Mouse (Mus musculus) intestine, postnatal 0 days (tissue): Measurements from ENCODE around the gene Cyp2c23. TPM values are rescaled to one million over a fixed set of nuclear protein-coding genes. Genes with fewer than 3 reads are reported as not detected.

ENCODE experiments used
- ATAC-seq: fragments of 200-750 bp; cut with Nextera tagmentation; 2 replicates; pipeline ENCODE4 v1.8.0; 2017; ENCODE audit warnings: mild to moderate bottlenecking, moderate TSS enrichment, moderate library complexity
- H3K27ac ChIP-seq: fragments of 300-500 bp; sonication (generic); 2 replicates; pipeline ENCODE4 v1.5.1; 2014; ENCODE audit warnings: mild to moderate bottlenecking, low read depth, low read length, moderate library complexity
- H3K27me3 ChIP-seq: fragments of 300-500 bp; sonication (generic); replicated peaks from 2 replicates; pipeline ENCODE4 v1.6.1; 2014; ENCODE audit warnings: low read length, mixed read lengths; ENCODE audit not compliant: control insufficient read depth, insufficient read depth
- H3K36me3 ChIP-seq: fragments of 300-500 bp; sonication (generic); 2 replicates; pipeline ENCODE4 v1.6.1; 2014; ENCODE audit warnings: mild to moderate bottlenecking, moderate library complexity; ENCODE audit not compliant: control insufficient read depth, insufficient read depth
- H3K4me1 ChIP-seq: fragments of 300-500 bp; sonication (generic); replicated peaks from 2 replicates; pipeline ENCODE4 v1.6.1; 2014; ENCODE audit warnings: antibody characterized with exemption, low read length, mixed read lengths; ENCODE audit not compliant: control insufficient read depth, insufficient read depth
- H3K4me2 ChIP-seq: fragments of 300-500 bp; sonication (generic); replicated peaks from 2 replicates; pipeline ENCODE4 v1.6.1; 2014; ENCODE audit warnings: low read depth, mild to moderate bottlenecking, moderate library complexity
- H3K4me3 ChIP-seq: fragments of 300-500 bp; sonication (generic); 2 replicates; pipeline ENCODE4 v1.5.1; 2014; ENCODE audit warnings: low read depth, low read length
- H3K9ac ChIP-seq: fragments of 300-500 bp; sonication (generic); 2 replicates; pipeline ENCODE4 v1.6.1; 2014; ENCODE audit warnings: mild to moderate bottlenecking, low read depth, low read length
- H3K9me3 ChIP-seq: fragments of 300-500 bp; sonication (generic); 2 replicates; pipeline ENCODE4 v1.6.1; 2016; ENCODE audit warnings: mixed run types; ENCODE audit not compliant: control insufficient read depth
- CTCF ChIP-seq: sonication (generic); IDR thresholded peaks from 2 replicates; pipeline ENCODE4 v1.5.1; 2016; ENCODE audit warnings: low read depth, mild to moderate bottlenecking, control low read depth, antibody characterized with exemption, moderate library complexity
- WGBS: fragments of 180-500 bp; shearing (Covaris S2); extraction: QIAGEN DNeasy Blood & Tissue Kit; methylation state at CpG from one replicate; pipeline ENCODE4 v1.1.7; 2014; 5-methylcytosine and 5-hydroxymethylcytosine counted together
- polyA plus RNA-seq: library from polyadenylated mRNA; unstranded; fragments of >200 nt; fragmentation: Nextera tagmentation; extraction: Ambion mirVana; gene quantifications from 2 replicates; pipeline ENCODE4 v1.2.1, GENCODE M21; 2015

The Cyp2c23 gene
- 2.7 and 4.0 TPM in 2 replicates for polyA plus RNA-seq

DNA sequence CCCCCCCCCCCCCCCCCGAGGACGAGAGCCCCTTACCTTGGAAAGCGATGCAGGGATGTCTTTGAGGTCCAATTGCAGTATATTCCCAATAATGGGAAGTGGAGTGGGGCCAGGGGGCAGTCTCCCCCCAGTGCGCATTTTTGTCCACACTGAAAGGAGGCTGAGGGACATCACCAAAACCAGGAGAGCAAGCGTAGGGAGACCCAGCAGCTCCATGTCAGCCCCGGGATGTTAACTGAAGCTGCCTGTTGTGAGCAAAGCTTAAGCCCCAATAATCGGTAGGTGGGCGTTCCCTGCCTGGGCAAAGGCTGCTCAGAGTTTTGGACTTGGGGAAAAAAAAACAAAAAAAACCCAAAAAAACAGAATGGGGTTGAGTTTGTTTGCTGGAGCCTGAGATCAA is at the start of gene Cyp2c23:
Gene Cyp2c23, minus strand, starts transcription at position 237 of the 400 bp plus-strand sequence.
- Histone ChIP-seq H3K36me3 (no peaks in the 10 kb centered on the region; the same call in 1 of the 2 replicates), H3K4me1 (no peaks in the 10 kb centered on the region), H3K4me2 (no peak within 1 kb of the TSS), H3K27me3 (no peaks in the 10 kb centered on the region), H3K9me3 (no peaks in the 10 kb centered on the region), H3K9ac (no peak within 1 kb of the TSS), H3K27ac (no peak within 1 kb of the TSS), H3K4me3 (no peak within 1 kb of the TSS)
- ATAC-seq, result no peak
- TF ChIP-seq CTCF, result no peak
- WGBS, result 83% methylated on average over 6 of the region's 8 CpGs

DNA sequence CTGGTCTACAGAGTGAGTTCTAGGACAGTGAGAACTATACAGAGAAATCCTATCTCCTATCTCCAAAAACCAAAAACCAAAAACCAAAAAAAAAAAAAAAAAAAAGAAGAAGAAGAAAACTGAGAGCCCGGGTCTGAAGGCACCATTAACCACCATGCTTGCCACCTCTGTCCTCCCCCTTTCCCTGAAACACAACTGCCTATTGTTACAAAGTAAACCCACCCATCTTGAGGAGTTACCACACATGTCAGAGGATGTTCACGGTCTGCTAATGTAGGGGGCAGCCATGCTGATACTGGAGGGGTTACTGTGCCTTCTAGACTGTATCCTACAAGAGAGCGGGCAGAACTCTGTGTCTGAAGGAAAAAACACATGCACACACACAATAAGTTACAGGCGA is 48.0 kb upstream of the Cyp2c23 start:
- no peak overlapping the region for H3K4me2 ChIP-seq
- WGBS, result 88% methylated on average over 4 of the region's 4 CpGs
- TF ChIP-seq CTCF, result no peak
- H3K9me3 ChIP-seq, result no peaks in the 10 kb centered on the region
- peaks cover 53% of the 10 kb centered on the region for H3K36me3 ChIP-seq
- H3K9ac ChIP-seq, result no peak overlapping the region
- no peaks in the 10 kb centered on the region for H3K4me1 ChIP-seq
- no peak overlapping the region for H3K4me3 ChIP-seq
- ATAC-seq, result no peak
- H3K27ac ChIP-seq, result no peak overlapping the region
- H3K27me3 ChIP-seq, result no peaks in the 10 kb centered on the region

DNA sequence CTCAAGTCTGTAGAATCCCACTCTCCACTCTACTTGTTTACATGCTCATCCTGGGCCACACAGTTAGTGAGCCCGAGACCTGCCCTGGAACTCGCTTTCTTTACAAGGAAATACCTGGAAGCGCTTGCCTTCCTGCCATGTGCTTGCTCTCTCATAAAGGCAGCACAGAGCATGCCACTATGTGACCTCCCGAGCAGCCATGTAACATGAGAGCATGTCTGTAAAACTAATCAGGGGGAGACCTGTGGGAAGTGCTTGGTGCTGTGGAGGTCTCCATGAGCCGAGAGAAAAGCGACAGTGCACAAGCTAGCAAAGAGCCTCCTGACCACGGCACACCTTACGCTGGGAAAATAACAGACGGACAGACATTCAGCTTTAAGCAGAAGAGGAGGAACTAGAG is 47.4 kb upstream of the Cyp2c23 start:
- WGBS, result 85% methylated on average over 9 of the region's 9 CpGs
- TF ChIP-seq CTCF, result no peak
- H3K9me3 ChIP-seq, result no peaks in the 10 kb centered on the region
- H3K36me3 ChIP-seq, result peaks cover 52% of the 10 kb centered on the region
- H3K4me2 ChIP-seq, result no peak overlapping the region
- H3K4me3 ChIP-seq, result no peak overlapping the region
- no peak overlapping the region for H3K27ac ChIP-seq
- H3K9ac ChIP-seq, result no peak overlapping the region
- no peak for ATAC-seq
- H3K27me3 ChIP-seq, result no peaks in the 10 kb centered on the region
- no peaks in the 10 kb centered on the region for H3K4me1 ChIP-seq

DNA sequence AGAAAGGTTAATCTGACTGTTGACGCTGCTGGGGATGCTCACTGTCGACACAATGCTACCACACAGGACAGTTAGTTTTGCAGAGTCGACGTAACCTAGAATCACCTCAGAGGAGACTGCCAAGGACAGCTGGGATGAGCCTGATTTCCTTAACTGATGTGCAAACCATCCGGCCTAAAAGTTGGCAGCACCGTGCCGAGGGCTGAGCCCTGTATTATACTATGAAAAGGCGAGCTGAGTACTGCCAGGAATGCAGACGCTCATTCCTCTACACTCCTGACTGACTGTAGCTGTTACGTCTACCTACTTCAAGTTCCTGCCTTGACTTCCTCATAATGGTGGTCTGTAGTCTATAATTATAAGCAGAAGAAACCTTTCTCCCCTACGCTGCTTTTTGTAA is 46.0 kb upstream of the Cyp2c23 start:
- no peak overlapping the region for H3K27ac ChIP-seq
- no peak for ATAC-seq
- no peak overlapping the region for H3K9ac ChIP-seq
- H3K27me3 ChIP-seq, result no peaks in the 10 kb centered on the region
- H3K9me3 ChIP-seq, result no peaks in the 10 kb centered on the region
- no peak overlapping the region for H3K4me3 ChIP-seq
- no peaks in the 10 kb centered on the region for H3K4me1 ChIP-seq
- H3K36me3 ChIP-seq, result peaks cover 46% of the 10 kb centered on the region
- no peak for TF ChIP-seq CTCF
- WGBS, result 88% methylated on average over 11 of the region's 11 CpGs
- no peak overlapping the region for H3K4me2 ChIP-seq

DNA sequence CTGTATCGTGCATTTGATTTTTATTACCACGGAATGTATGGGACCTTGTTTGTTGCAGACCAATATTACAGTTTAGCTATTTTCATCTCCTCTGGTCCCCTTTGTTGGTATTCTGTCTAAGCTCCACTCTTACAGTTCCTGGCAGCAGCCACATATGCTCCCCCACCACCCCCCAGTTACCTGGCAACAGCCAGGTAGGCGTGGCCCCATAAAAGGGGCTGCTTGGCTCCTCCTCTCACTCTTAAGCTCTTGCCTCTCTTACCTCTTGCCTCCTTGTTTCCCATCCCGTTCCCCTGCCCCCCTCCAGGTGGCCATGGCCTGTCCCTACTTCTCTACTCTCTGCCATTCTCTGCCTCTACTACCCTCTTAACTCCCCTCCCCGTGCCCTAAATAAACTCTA is 42.2 kb upstream of the Cyp2c23 start:
- H3K9ac ChIP-seq, result no peak overlapping the region
- WGBS, result 54% methylated on average over 5 of the region's 5 CpGs
- no peak overlapping the region for H3K4me2 ChIP-seq
- no peaks in the 10 kb centered on the region for H3K9me3 ChIP-seq
- H3K36me3 ChIP-seq, result peaks cover 22% of the 10 kb centered on the region; the same call in 1 of the 2 replicates
- TF ChIP-seq CTCF, result no peak
- no peaks in the 10 kb centered on the region for H3K27me3 ChIP-seq
- H3K4me1 ChIP-seq, result 0 out of 2 replicates have a peak, but pooled peaks cover 4% of the 10 kb centered on the region
- H3K27ac ChIP-seq, result no peak overlapping the region
- no peak for ATAC-seq
- H3K4me3 ChIP-seq, result no peak overlapping the region

DNA sequence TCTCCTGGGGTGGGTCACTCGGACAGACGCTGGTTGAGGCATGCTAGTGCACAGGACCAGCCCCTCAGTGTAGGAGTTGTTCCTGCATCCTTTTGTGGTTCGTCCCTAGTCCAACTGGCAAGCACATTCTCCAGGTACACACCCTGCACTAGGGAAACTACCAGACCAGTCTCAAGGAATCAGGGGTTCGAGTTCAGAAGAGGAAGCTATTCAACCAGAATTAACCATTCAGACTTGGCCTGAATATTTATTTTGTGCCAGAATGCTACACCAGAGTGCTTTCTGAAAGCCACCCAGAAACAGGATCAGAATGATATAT is 40.9 kb upstream of the Cyp2c23 start:
- Histone ChIP-seq H3K27me3 (no peaks in the 10 kb centered on the region), H3K9ac (peak overlapping the region; percentile 60), H3K4me2 (peak overlapping the region; percentile 88), H3K4me3 (peak overlapping the region; percentile 68), H3K4me1 (0 out of 2 replicates have a peak, but pooled peaks cover 4% of the 10 kb centered on the region), H3K27ac (peak overlapping the region; percentile 77; the same call in 1 of the 2 replicates), H3K9me3 (no peaks in the 10 kb centered on the region), H3K36me3 (peaks cover 10% of the 10 kb centered on the region; the same call in 1 of the 2 replicates)
- 7% methylated on average over 4 of the region's 4 CpGs for WGBS
- ATAC-seq, result no peak
- TF ChIP-seq CTCF, result no peak
